Mouse (Mus musculus): Measurements from ENCODE around the gene Batf2.

DNA sequence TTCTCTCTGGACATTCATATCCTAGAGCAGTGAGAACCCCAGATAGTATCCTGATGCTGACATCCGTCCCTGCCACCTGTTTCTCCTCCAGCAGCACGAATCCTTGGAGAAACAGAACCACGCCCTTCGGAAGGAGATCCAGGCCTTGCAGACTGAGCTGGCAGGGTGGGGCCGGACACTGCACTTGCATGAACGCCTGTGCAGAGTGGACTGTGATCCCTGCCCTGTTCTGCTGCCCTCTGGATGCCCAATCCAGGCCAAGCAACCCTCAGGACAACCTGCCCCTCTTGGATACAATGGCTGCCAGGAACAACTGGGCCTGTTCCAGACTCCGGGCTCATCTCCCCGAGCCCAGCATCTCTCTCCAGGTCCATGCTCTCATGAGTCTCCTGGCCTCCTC is 30.4 kb downstream of the Batf2 start:
- TF ChIP-seq CTCF (IDR thresholded peaks at IDR 0.05; ENCODE audit: low read depth) (no peak), EP300 (IDR thresholded peaks at IDR 0.05; ENCODE audit: low read depth) (no peak)

Data from heart, postnatal 0 days (tissue).